Mouse (Mus musculus): Measurements from ENCODE around the gene Grm4. TPM values are rescaled to one million over a fixed set of nuclear protein-coding genes. Genes with fewer than 3 reads are reported as not detected.

The Grm4 gene
- total and polyA plus RNA-seq, 2 experiments = not detected

DNA sequence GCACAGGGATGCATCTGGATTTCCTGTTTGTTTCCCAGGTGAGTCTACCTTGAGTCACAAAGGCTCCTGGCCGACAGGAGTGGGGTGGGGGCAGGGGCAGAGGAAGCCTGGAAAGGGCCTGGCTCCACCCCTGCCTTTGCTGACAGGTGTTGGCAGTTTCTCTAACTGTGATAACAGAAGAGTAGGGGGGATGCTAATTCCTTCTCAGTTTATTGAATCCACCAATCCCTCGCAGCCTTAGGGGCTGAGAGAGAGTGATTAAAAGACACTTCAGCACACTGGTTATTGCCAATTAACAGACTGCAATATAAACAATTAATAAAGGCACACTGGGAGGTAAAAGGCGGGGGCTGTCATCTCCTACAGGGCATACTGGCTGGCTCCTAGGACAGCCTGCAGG, 142.2 kb downstream of the Grm4 start:
- no peaks in the 10 kb centered on the region for H3K36me3 ChIP-seq (ENCODE audit: control insufficient read depth, insufficient read depth, low read length)
- no peak overlapping the region for H3K9ac ChIP-seq (ENCODE audit: low read depth, low read length)
- no peak overlapping the region for H3K4me3 ChIP-seq (ENCODE audit: insufficient read depth, low read depth, low read length)
- H3K27ac ChIP-seq (replicated peaks; ENCODE audit: insufficient read depth, low read depth, low read length) = no peak overlapping the region
- no peak for TF ChIP-seq POLR2A (IDR thresholded peaks at IDR 0.05; ENCODE audit: extremely low read depth, insufficient read depth, low read length)
- no peak for TF ChIP-seq CTCF (IDR thresholded peaks at IDR 0.05; ENCODE audit: low read depth, low read length)
- no peaks in the 10 kb centered on the region for H3K79me2 ChIP-seq (ENCODE audit: control insufficient read depth, insufficient read depth, low read length)
- WGBS = 37% methylated on average over 3 of the region's 3 CpGs
- no peak for DNase-seq (ENCODE audit: extremely low read depth, low read depth, low spot score)
- no peaks in the 10 kb centered on the region for H3K4me1 ChIP-seq (ENCODE audit: control insufficient read depth, insufficient read depth, low read length)
- H3K27me3 ChIP-seq (ENCODE audit: control insufficient read depth, insufficient read depth, low read length) = no peaks in the 10 kb centered on the region

DNA sequence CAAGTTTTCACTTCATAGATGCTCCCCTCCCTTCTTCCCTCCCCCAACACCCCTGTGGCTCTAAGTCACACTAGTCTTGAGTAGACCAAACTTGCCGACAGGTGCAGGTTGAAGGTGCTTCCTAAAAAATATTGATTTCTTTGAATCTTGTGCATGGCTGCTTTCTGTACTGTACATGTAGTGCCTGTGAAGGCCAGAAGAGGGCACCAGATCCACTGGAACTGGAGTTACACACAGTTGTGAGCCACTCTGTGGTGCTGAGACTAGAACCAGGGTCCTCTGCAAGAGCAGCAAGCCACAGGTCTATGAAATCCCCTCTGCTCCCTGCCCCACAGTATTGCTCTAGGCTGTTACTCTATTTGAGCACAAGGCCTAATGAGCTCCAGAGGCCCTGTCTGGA, 144.1 kb downstream of the Grm4 start:
- no peaks in the 10 kb centered on the region for H3K79me2 ChIP-seq (ENCODE audit: control insufficient read depth, insufficient read depth, low read length)

DNA sequence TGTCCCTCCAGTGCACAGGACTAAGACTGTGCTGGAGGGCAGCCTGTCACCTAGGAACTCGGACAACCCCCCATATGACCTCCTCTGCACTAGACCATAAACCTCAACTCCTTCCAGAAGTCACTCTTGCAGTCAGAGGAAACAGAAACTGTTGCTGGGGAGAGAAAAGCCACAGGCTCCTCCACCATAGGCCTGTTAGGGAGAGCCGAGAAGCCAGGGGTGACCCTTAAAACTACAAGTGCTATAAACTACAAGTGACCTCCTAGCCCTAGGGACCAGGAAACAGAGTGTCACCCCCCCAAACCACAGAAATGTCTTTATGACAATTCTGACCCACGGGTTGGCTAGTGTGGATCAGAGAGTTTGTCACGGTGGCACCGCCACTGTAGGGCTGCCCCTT, 145.7 kb downstream of the Grm4 start:
- 79% methylated on average over 5 of the region's 5 CpGs for WGBS
- Histone ChIP-seq H3K9ac (ENCODE audit: low read depth, low read length) (no peak overlapping the region), H3K36me3 (ENCODE audit: control insufficient read depth, insufficient read depth, low read length) (no peaks in the 10 kb centered on the region), H3K4me3 (ENCODE audit: insufficient read depth, low read depth, low read length) (no peak overlapping the region), H3K4me1 (ENCODE audit: control insufficient read depth, insufficient read depth, low read length) (no peaks in the 10 kb centered on the region), H3K27ac (replicated peaks; ENCODE audit: insufficient read depth, low read depth, low read length) (no peak overlapping the region), H3K79me2 (ENCODE audit: control insufficient read depth, insufficient read depth, low read length) (no peaks in the 10 kb centered on the region), H3K27me3 (ENCODE audit: control insufficient read depth, insufficient read depth, low read length) (no peaks in the 10 kb centered on the region)
- TF ChIP-seq POLR2A (IDR thresholded peaks at IDR 0.05; ENCODE audit: extremely low read depth, insufficient read depth, low read length) (no peak), CTCF (IDR thresholded peaks at IDR 0.05; ENCODE audit: low read depth, low read length) (no peak)
- no peak for DNase-seq (ENCODE audit: extremely low read depth, low read depth, low spot score)

More for the DNA sequence above, 144.1 kb downstream of the Grm4 start:
- Histone ChIP-seq H3K9ac (ENCODE audit: low read depth, low read length) (no peak overlapping the region), H3K4me3 (ENCODE audit: insufficient read depth, low read depth, low read length) (no peak overlapping the region), H3K27me3 (ENCODE audit: control insufficient read depth, insufficient read depth, low read length) (no peaks in the 10 kb centered on the region), H3K36me3 (ENCODE audit: control insufficient read depth, insufficient read depth, low read length) (no peaks in the 10 kb centered on the region), H3K27ac (replicated peaks; ENCODE audit: insufficient read depth, low read depth, low read length) (no peak overlapping the region), H3K4me1 (ENCODE audit: control insufficient read depth, insufficient read depth, low read length) (no peaks in the 10 kb centered on the region)
- WGBS = 100% methylated on average over 1 of the region's 1 CpGs
- peak; percentile 17; the same call in 1 of the 2 replicates for TF ChIP-seq CTCF (IDR thresholded peaks at IDR 0.05; ENCODE audit: low read depth, low read length)
- TF ChIP-seq POLR2A (IDR thresholded peaks at IDR 0.05; ENCODE audit: extremely low read depth, insufficient read depth, low read length) = no peak
- DNase-seq (ENCODE audit: extremely low read depth, low read depth, low spot score) = no peak

Other genes starting within 250 kb of the Grm4 start
- gene Hmga1, start 35.1 kb upstream of the Grm4 start, total RNA-seq (2014; rRNA removed) = 5.7 and 8.1 TPM in 2 replicates
- 16.5 and 21.4 TPM in 2 replicates for gene Hmga1, start 35.1 kb upstream of the Grm4 start, polyA plus RNA-seq (2012; rRNA removed)
- 4.5 and 4.9 TPM in 2 replicates for gene AI413582, start 44.4 kb upstream of the Grm4 start, total RNA-seq (2014; rRNA removed)
- 11.3 and 12.9 TPM in 2 replicates for gene AI413582, start 44.4 kb upstream of the Grm4 start, polyA plus RNA-seq (2012; rRNA removed)
- gene Nudt3, start 102.1 kb upstream of the Grm4 start, total RNA-seq (2014; rRNA removed) = 19.5 and 21.1 TPM in 2 replicates
- gene Nudt3, start 102.1 kb upstream of the Grm4 start, polyA plus RNA-seq (2012; rRNA removed) = 23.5 and 25.5 TPM in 2 replicates
- not detected in 2 replicates for gene RPS10-NUDT3, start 113.8 kb upstream of the Grm4 start, total RNA-seq (2014; rRNA removed)
- gene RPS10-NUDT3, start 113.8 kb upstream of the Grm4 start, polyA plus RNA-seq (2012; rRNA removed) = not detected in 2 replicates
- 416 and 461 TPM in 2 replicates for gene Rps10, start 115.3 kb upstream of the Grm4 start, total RNA-seq (2014; rRNA removed)
- gene Rps10, start 115.3 kb upstream of the Grm4 start, polyA plus RNA-seq (2012; rRNA removed) = 407 and 437 TPM in 2 replicates
- gene Pacsin1, start 134.1 kb upstream of the Grm4 start, total RNA-seq (2014; rRNA removed) = 0.27 TPM in 1 of 2 replicates, not detected in the other
- 0.16 and 0.23 TPM in 2 replicates for gene Pacsin1, start 134.1 kb upstream of the Grm4 start, polyA plus RNA-seq (2012; rRNA removed)
- not detected in 2 replicates for gene Spdef, start 207.6 kb upstream of the Grm4 start, total RNA-seq (2014; rRNA removed)
- gene Spdef, start 207.6 kb upstream of the Grm4 start, polyA plus RNA-seq (2012; rRNA removed) = 0.15 and 0.48 TPM in 2 replicates

Data from liver, adult 2 months (tissue).